26 mouse cellular contexts compared by ENCODE assay signal in genomic region chr2:7006816-7007215, GRCm38 (mm10).
A peak's percentile ranks its signal among the peaks of the same experiment; 100 is the strongest.
DNase-seq lines count a peak whose midpoint lies in the region; ATAC-seq and TF ChIP-seq lines count a peak whose summit lies in the region.
"Had no signal": no experiment of that assay in that cellular context is flagged by ENCODE, and none has a peak within 500 bp of the region (broad histone marks: within the 10 kb centered on the region; RNA-seq: fewer than 3 reads in every experiment).

No protein-coding gene starts in this region.

- 89% methylated on average over 3 of the region's 3 CpGs for WGBS in forebrain, embryonic 14.5 days
- 94% methylated on average over 3 of the region's 3 CpGs for WGBS in forebrain, embryonic 12.5 days
- 94% methylated on average over 3 of the region's 3 CpGs for WGBS in hindbrain, embryonic 13.5 days

- no peak for ATAC-seq in forebrain, embryonic 14.5 days
- no peak for ATAC-seq in forebrain, embryonic 12.5 days (ENCODE audit: low FRiP score)
- peak; percentile 35; the same call in 1 of the 2 replicates for ATAC-seq in frontal cortex, adult (ENCODE audit: low TSS enrichment)
- ATAC-seq in hindbrain, embryonic 13.5 days (ENCODE audit: low FRiP score), result no peak
- ATAC-seq: forebrain, embryonic 13.5 days; hindbrain, postnatal 0 days; inflammation-experienced regulatory T-cells, adult 6 months; intestine, embryonic 16.5 days; Patski had no signal

- TF ChIP-seq CTCF in left cerebral cortex, adult 2 months (IDR thresholded peaks at IDR 0.05), result no peak

- H3K4me1 ChIP-seq in forebrain, embryonic 14.5 days (ENCODE audit: control insufficient read depth, insufficient read depth, low read length), result no peaks in the 10 kb centered on the region; the same call in 1 of the 2 replicates
- H3K4me1 ChIP-seq in forebrain, embryonic 12.5 days, result peaks cover 6% of the 10 kb centered on the region
- peaks cover 3% of the 10 kb centered on the region for H3K4me1 ChIP-seq in hindbrain, embryonic 13.5 days (replicated peaks)
- H3K4me1 ChIP-seq: heart, embryonic 12.5 days; heart, embryonic 15.5 days had no signal

- no peaks in the 10 kb centered on the region for H3K27me3 ChIP-seq in forebrain, embryonic 14.5 days (replicated peaks; ENCODE audit: control insufficient read depth, insufficient read depth, low read length)
- no peaks in the 10 kb centered on the region for H3K27me3 ChIP-seq in forebrain, embryonic 12.5 days
- no peaks in the 10 kb centered on the region for H3K27me3 ChIP-seq in hindbrain, embryonic 13.5 days
- H3K27me3 ChIP-seq: forebrain, embryonic 13.5 days; heart, embryonic 12.5 days; heart, embryonic 15.5 days; Patski had no signal

- H3K9me3 ChIP-seq in forebrain, embryonic 14.5 days (replicated peaks; ENCODE audit: control insufficient read depth, low read length), result no peaks in the 10 kb centered on the region
- H3K9me3 ChIP-seq in forebrain, embryonic 12.5 days, result no peaks in the 10 kb centered on the region
- H3K9me3 ChIP-seq in hindbrain, embryonic 13.5 days, result no peaks in the 10 kb centered on the region
- H3K9me3 ChIP-seq: forebrain, embryonic 13.5 days; heart, embryonic 12.5 days; heart, embryonic 15.5 days; hindbrain, embryonic 10.5 days had no signal

- H3K27ac ChIP-seq in forebrain, embryonic 14.5 days (ENCODE audit: low read depth, low read length), result no peak overlapping the region
- H3K27ac ChIP-seq in forebrain, embryonic 12.5 days, result no peak overlapping the region
- H3K27ac ChIP-seq in left cerebral cortex, adult 2 months, result peak overlapping the region; percentile 13; the same call in 1 of the 2 replicates
- H3K27ac ChIP-seq in hindbrain, embryonic 13.5 days, result no peak overlapping the region
- H3K27ac ChIP-seq: forebrain, embryonic 13.5 days; heart, embryonic 15.5 days; hindbrain, embryonic 10.5 days; hindbrain, embryonic 14.5 days; hindbrain, postnatal 0 days had no signal

- peak; percentile 42 for DNase-seq in forebrain, embryonic 14.5 days (ENCODE audit: low spot score)
- no peak for DNase-seq in frontal cortex, postnatal 10 days (ENCODE audit: low spot score in 2 of 2)
- DNase-seq in left cerebral cortex, adult 2 months (ENCODE audit: extremely low spot score in 1 of 2, low spot score in 2 of 2), result no peak
- no peak for DNase-seq in left cerebral cortex, postnatal 10 days (ENCODE audit: extremely low spot score in 1 of 2, low spot score in 2 of 2)
- peak; percentile 12 for DNase-seq in brain, embryonic 18.5 days (ENCODE audit: low read depth, low spot score)
- DNase-seq: adrenal gland, postnatal 10 days; adrenal gland, postnatal 36 days; cerebellum, adult 18-20 months; cerebellum, adult 9-10 months; cerebellum, postnatal 14 days; gastrocnemius, postnatal 25 days; heart, adult 18-20 months; heart, postnatal 10 days; heart, postnatal 36 days had no signal

- no peaks in the 10 kb centered on the region for H3K36me3 ChIP-seq in forebrain, embryonic 14.5 days (ENCODE audit: control insufficient read depth, insufficient read depth, low read length)
- H3K36me3 ChIP-seq in forebrain, embryonic 12.5 days (replicated peaks), result no peaks in the 10 kb centered on the region
- H3K36me3 ChIP-seq in hindbrain, embryonic 13.5 days, result no peaks in the 10 kb centered on the region
- H3K36me3 ChIP-seq: heart, embryonic 15.5 days; hindbrain, embryonic 10.5 days had no signal

- H3K4me3 ChIP-seq in forebrain, embryonic 14.5 days (ENCODE audit: low read depth, low read length), result no peak overlapping the region
- H3K4me3 ChIP-seq in forebrain, embryonic 12.5 days (replicated peaks), result no peak overlapping the region
- H3K4me3 ChIP-seq in left cerebral cortex, adult 2 months, result no peak overlapping the region
- H3K4me3 ChIP-seq in hindbrain, embryonic 13.5 days, result no peak overlapping the region
- H3K4me3 ChIP-seq: forebrain, embryonic 13.5 days; heart, embryonic 12.5 days; heart, embryonic 15.5 days; hindbrain, embryonic 10.5 days had no signal

- no peak overlapping the region for H3K9ac ChIP-seq in forebrain, embryonic 14.5 days (ENCODE audit: low read length)
- H3K9ac ChIP-seq in forebrain, embryonic 12.5 days, result no peak overlapping the region
- no peak overlapping the region for H3K9ac ChIP-seq in hindbrain, embryonic 13.5 days
- H3K9ac ChIP-seq: forebrain, embryonic 13.5 days; heart, embryonic 12.5 days; heart, embryonic 15.5 days; hindbrain, embryonic 14.5 days had no signal

- no peak overlapping the region for H3K4me2 ChIP-seq in forebrain, embryonic 14.5 days (ENCODE audit: low read length)
- H3K4me2 ChIP-seq in forebrain, embryonic 12.5 days, result no peak overlapping the region
- no peak overlapping the region for H3K4me2 ChIP-seq in hindbrain, embryonic 13.5 days
- H3K4me2 ChIP-seq: forebrain, embryonic 13.5 days; heart, embryonic 12.5 days; heart, embryonic 15.5 days; hindbrain, embryonic 14.5 days had no signal

- intact Hi-C loops in left cerebral cortex, adult 2 months (cut with DNase I), result no loop called here
- intact Hi-C loops in left cerebral cortex, postnatal 10 days (cut with DNase I), result no loop called here

Comparison
In these comparisons a context has a peak if more than half of its experiments do, and no peak if none do; other contexts are left out.
1. DNase-seq: peak in forebrain, embryonic 14.5 days (single experiment) and brain, embryonic 18.5 days (single experiment); none in frontal cortex, postnatal 10 days (0 of 2), left cerebral cortex, adult 2 months (0 of 2) and left cerebral cortex, postnatal 10 days (0 of 2).